Mouse (Mus musculus): ENCODE results near the gene Nod1. TPM values are rescaled to one million over a fixed set of nuclear protein-coding genes. Genes with fewer than 3 reads are reported as not detected.

Nod1 gene
- polyA plus RNA-seq, 1 experiment from 2014 or later, result 6.8 TPM

GRCm38 (mm10) chr6:54991189-54991588 is 18.8 kb upstream of the Nod1 start:
- Histone ChIP-seq H3K27me3 (ENCODE audit: control insufficient read depth, insufficient read depth, low read length) (no peaks in the 10 kb centered on the region), H3K4me3 (ENCODE audit: low read length) (no peak overlapping the region), H3K4me2 (ENCODE audit: low read depth, low read length) (no peak overlapping the region), H3K9me3 (replicated peaks; ENCODE audit: control insufficient read depth, low read length) (no peaks in the 10 kb centered on the region), H3K27ac (ENCODE audit: low read length) (no peak overlapping the region), H3K4me1 (ENCODE audit: control insufficient read depth, insufficient read depth, low read length) (peaks cover 7% of the 10 kb centered on the region), H3K36me3 (ENCODE audit: control insufficient read depth, insufficient read depth) (no peaks in the 10 kb centered on the region), H3K9ac (ENCODE audit: low read length) (no peak overlapping the region)
- no peak for ATAC-seq (replicated peaks; ENCODE audit: extremely low read depth, insufficient read depth, low FRiP score)
- 65% methylated on average over 2 of the region's 2 CpGs for WGBS

- H3K4me3 ChIP-seq (ENCODE audit: low read length), result no peak overlapping the region
- no peak overlapping the region for H3K9ac ChIP-seq (ENCODE audit: low read length)
- no peak overlapping the region for H3K4me2 ChIP-seq (ENCODE audit: low read depth, low read length)
- H3K9me3 ChIP-seq (replicated peaks; ENCODE audit: control insufficient read depth, low read length), result no peaks in the 10 kb centered on the region
- ATAC-seq (replicated peaks; ENCODE audit: extremely low read depth, insufficient read depth, low FRiP score), result no peak
- H3K27me3 ChIP-seq (ENCODE audit: control insufficient read depth, insufficient read depth, low read length), result no peaks in the 10 kb centered on the region
- peaks cover 5% of the 10 kb centered on the region for H3K4me1 ChIP-seq (ENCODE audit: control insufficient read depth, insufficient read depth, low read length)
- WGBS, result 89% methylated on average over 6 of the region's 6 CpGs
- H3K27ac ChIP-seq (ENCODE audit: low read length), result no peak overlapping the region
- H3K36me3 ChIP-seq (ENCODE audit: control insufficient read depth, insufficient read depth), result no peaks in the 10 kb centered on the region
Observed at GRCm38 (mm10) chr6:54988141-54988540, 15.7 kb upstream of the Nod1 start.

- Histone ChIP-seq H3K9me3 (replicated peaks; ENCODE audit: control insufficient read depth, low read length) (no peaks in the 10 kb centered on the region), H3K4me3 (ENCODE audit: low read length) (no peak overlapping the region), H3K9ac (ENCODE audit: low read length) (no peak overlapping the region), H3K36me3 (ENCODE audit: control insufficient read depth, insufficient read depth) (no peaks in the 10 kb centered on the region), H3K4me2 (ENCODE audit: low read depth, low read length) (no peak overlapping the region), H3K27ac (ENCODE audit: low read length) (no peak overlapping the region), H3K4me1 (ENCODE audit: control insufficient read depth, insufficient read depth, low read length) (no peaks in the 10 kb centered on the region), H3K27me3 (ENCODE audit: control insufficient read depth, insufficient read depth, low read length) (no peaks in the 10 kb centered on the region)
- no peak for ATAC-seq (replicated peaks; ENCODE audit: extremely low read depth, insufficient read depth, low FRiP score)
- WGBS, result 89% methylated on average over 8 of the region's 8 CpGs
Observed at GRCm38 (mm10) chr6:54984096-54984495, 11.7 kb upstream of the Nod1 start.

GRCm38 (mm10) chr6:54983526-54984050 is 11.2 kb upstream of the Nod1 start:
- no peak overlapping the region for H3K4me2 ChIP-seq (ENCODE audit: low read depth, low read length)
- no peaks in the 10 kb centered on the region for H3K9me3 ChIP-seq (replicated peaks; ENCODE audit: control insufficient read depth, low read length)
- H3K36me3 ChIP-seq (ENCODE audit: control insufficient read depth, insufficient read depth), result no peaks in the 10 kb centered on the region
- H3K27ac ChIP-seq (ENCODE audit: low read length), result no peak overlapping the region
- no peak overlapping the region for H3K9ac ChIP-seq (ENCODE audit: low read length)
- H3K27me3 ChIP-seq (ENCODE audit: control insufficient read depth, insufficient read depth, low read length), result no peaks in the 10 kb centered on the region
- H3K4me3 ChIP-seq (ENCODE audit: low read length), result no peak overlapping the region
- no peaks in the 10 kb centered on the region for H3K4me1 ChIP-seq (ENCODE audit: control insufficient read depth, insufficient read depth, low read length)
- WGBS, result 86% methylated on average over 4 of the region's 4 CpGs
- no peak for ATAC-seq (replicated peaks; ENCODE audit: extremely low read depth, insufficient read depth, low FRiP score)

- WGBS, result 93% methylated on average over 6 of the region's 6 CpGs
- Histone ChIP-seq H3K27me3 (ENCODE audit: control insufficient read depth, insufficient read depth, low read length) (no peaks in the 10 kb centered on the region), H3K4me1 (ENCODE audit: control insufficient read depth, insufficient read depth, low read length) (no peaks in the 10 kb centered on the region), H3K9ac (ENCODE audit: low read length) (no peak overlapping the region), H3K4me2 (ENCODE audit: low read depth, low read length) (no peak overlapping the region), H3K36me3 (ENCODE audit: control insufficient read depth, insufficient read depth) (no peaks in the 10 kb centered on the region), H3K27ac (ENCODE audit: low read length) (no peak overlapping the region), H3K4me3 (ENCODE audit: low read length) (no peak overlapping the region), H3K9me3 (replicated peaks; ENCODE audit: control insufficient read depth, low read length) (no peaks in the 10 kb centered on the region)
- ATAC-seq (replicated peaks; ENCODE audit: extremely low read depth, insufficient read depth, low FRiP score), result no peak
Observed at GRCm38 (mm10) chr6:54979426-54979825, 7.0 kb upstream of the Nod1 start.

GRCm38 (mm10) chr6:54975616-54976015 is 3.2 kb upstream of the Nod1 start:
- Histone ChIP-seq H3K36me3 (ENCODE audit: control insufficient read depth, insufficient read depth) (no peaks in the 10 kb centered on the region), H3K9me3 (replicated peaks; ENCODE audit: control insufficient read depth, low read length) (no peaks in the 10 kb centered on the region)
- ATAC-seq (replicated peaks; ENCODE audit: extremely low read depth, insufficient read depth, low FRiP score), result no peak

GRCm38 (mm10) chr6:54974501-54974900 is 2.1 kb upstream of the Nod1 start:
- no peak overlapping the region for H3K27ac ChIP-seq (ENCODE audit: low read length)
- H3K4me1 ChIP-seq (ENCODE audit: control insufficient read depth, insufficient read depth, low read length), result peaks cover 6% of the 10 kb centered on the region; the same call in 1 of the 2 replicates
- H3K36me3 ChIP-seq (ENCODE audit: control insufficient read depth, insufficient read depth), result no peaks in the 10 kb centered on the region
- no peaks in the 10 kb centered on the region for H3K27me3 ChIP-seq (ENCODE audit: control insufficient read depth, insufficient read depth, low read length)
- no peak overlapping the region for H3K9ac ChIP-seq (ENCODE audit: low read length)
- 62% methylated on average over 5 of the region's 5 CpGs for WGBS
- no peak overlapping the region for H3K4me3 ChIP-seq (ENCODE audit: low read length)
- H3K9me3 ChIP-seq (replicated peaks; ENCODE audit: control insufficient read depth, low read length), result no peaks in the 10 kb centered on the region
- no peak overlapping the region for H3K4me2 ChIP-seq (ENCODE audit: low read depth, low read length)
- ATAC-seq (replicated peaks; ENCODE audit: extremely low read depth, insufficient read depth, low FRiP score), result no peak

More at GRCm38 (mm10) chr6:54975616-54976015, 3.2 kb upstream of the Nod1 start:
- no peak overlapping the region for H3K4me2 ChIP-seq (ENCODE audit: low read depth, low read length)
- H3K4me1 ChIP-seq (ENCODE audit: control insufficient read depth, insufficient read depth, low read length), result peaks cover 6% of the 10 kb centered on the region; the same call in 1 of the 2 replicates
- H3K4me3 ChIP-seq (ENCODE audit: low read length), result no peak overlapping the region
- H3K27me3 ChIP-seq (ENCODE audit: control insufficient read depth, insufficient read depth, low read length), result no peaks in the 10 kb centered on the region
- no peak overlapping the region for H3K9ac ChIP-seq (ENCODE audit: low read length)
- H3K27ac ChIP-seq (ENCODE audit: low read length), result no peak overlapping the region
- WGBS, result 74% methylated on average over 1 of the region's 1 CpGs

- ATAC-seq (replicated peaks; ENCODE audit: extremely low read depth, insufficient read depth, low FRiP score), result no peak
- peaks cover 6% of the 10 kb centered on the region; the same call in 1 of the 2 replicates for H3K4me1 ChIP-seq (ENCODE audit: control insufficient read depth, insufficient read depth, low read length)
- H3K9me3 ChIP-seq (replicated peaks; ENCODE audit: control insufficient read depth, low read length), result no peaks in the 10 kb centered on the region
- H3K9ac ChIP-seq (ENCODE audit: low read length), result peak overlapping the region; percentile 78
- no peaks in the 10 kb centered on the region for H3K36me3 ChIP-seq (ENCODE audit: control insufficient read depth, insufficient read depth)
- WGBS, result 9% methylated on average over 5 of the region's 5 CpGs
- H3K4me3 ChIP-seq (ENCODE audit: low read length), result peak overlapping the region; percentile 67
- no peaks in the 10 kb centered on the region for H3K27me3 ChIP-seq (ENCODE audit: control insufficient read depth, insufficient read depth, low read length)
- H3K4me2 ChIP-seq (ENCODE audit: low read depth, low read length), result peak overlapping the region; percentile 89
- peak overlapping the region; percentile 46; the same call in 1 of the 2 replicates for H3K27ac ChIP-seq (ENCODE audit: low read length)
Observed at GRCm38 (mm10) chr6:54972929-54973211, 458 bp upstream of the Nod1 start.

- Histone ChIP-seq H3K4me1 (ENCODE audit: control insufficient read depth, insufficient read depth, low read length) (peaks cover 6% of the 10 kb centered on the region; the same call in 1 of the 2 replicates), H3K9ac (ENCODE audit: low read length) (peak overlapping the region; percentile 78), H3K36me3 (ENCODE audit: control insufficient read depth, insufficient read depth) (no peaks in the 10 kb centered on the region), H3K4me3 (ENCODE audit: low read length) (peak overlapping the region; percentile 67), H3K4me2 (ENCODE audit: low read depth, low read length) (peak overlapping the region; percentile 89), H3K27me3 (ENCODE audit: control insufficient read depth, insufficient read depth, low read length) (no peaks in the 10 kb centered on the region), H3K27ac (ENCODE audit: low read length) (peak overlapping the region; percentile 73), H3K9me3 (replicated peaks; ENCODE audit: control insufficient read depth, low read length) (no peaks in the 10 kb centered on the region)
- no peak for ATAC-seq (replicated peaks; ENCODE audit: extremely low read depth, insufficient read depth, low FRiP score)
- WGBS, result 30% methylated on average over 8 of the region's 8 CpGs
Observed at GRCm38 (mm10) chr6:54971731-54972110, 691 bp downstream of the Nod1 start.

Data from heart, embryonic 16.5 days (tissue).